7 mouse cellular contexts compared by ENCODE assay signal in the genomic region with DNA sequence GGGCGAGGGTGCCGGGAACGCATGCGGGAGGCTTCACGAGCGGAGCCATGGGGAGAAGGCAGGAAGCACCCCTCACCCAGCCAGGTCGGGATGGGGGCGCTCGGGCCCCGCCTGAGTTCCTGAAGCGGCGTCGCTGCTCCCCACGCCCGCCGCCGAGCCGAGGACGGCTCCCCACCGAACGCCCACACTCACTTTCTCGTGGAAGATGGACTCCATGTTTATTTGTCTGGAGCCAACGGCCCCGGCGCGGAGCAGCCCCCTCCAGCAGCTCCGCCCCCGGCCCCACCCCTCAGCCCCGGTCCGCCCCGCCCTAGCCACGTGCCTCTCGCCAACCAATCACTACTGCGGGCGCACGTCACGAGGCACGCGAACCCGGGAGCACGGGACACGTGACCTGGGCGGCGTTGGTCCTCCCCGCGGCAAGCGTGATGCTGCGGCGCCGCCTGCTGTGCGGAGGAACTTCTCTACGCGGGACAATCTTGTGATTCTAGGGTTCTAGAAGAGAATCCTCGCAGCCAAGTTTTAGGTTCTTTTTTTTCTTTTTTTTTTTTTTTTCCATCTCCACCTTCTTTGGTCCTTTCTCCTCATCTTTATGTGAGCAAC. TPM values are rescaled to one million over a fixed set of nuclear protein-coding genes. Genes with fewer than 3 reads are reported as not detected.
DNase-seq lines count a peak whose midpoint lies in the region; ATAC-seq lines count a peak whose summit lies in the region.

A gene (minus strand): TSS at position 305 of the 603 bp plus-strand sequence.

- peaks cover 3% of the 10 kb centered on the region; the same call in 1 of the 2 replicates for H3K36me3 ChIP-seq in limb, embryonic 10.5 days
- H3K36me3 ChIP-seq in midbrain, embryonic 13.5 days = no peaks in the 10 kb centered on the region

- ATAC-seq in granulocyte monocyte progenitor cell, adult 5-6 weeks (replicated peaks; ENCODE audit: poor library complexity, severe bottlenecking) = peak; percentile 83
- ATAC-seq in midbrain, embryonic 13.5 days = peak; percentile 97

- H3K27ac ChIP-seq in limb, embryonic 10.5 days = peak within 1 kb of the TSS; percentile 94
- no peak within 1 kb of the TSS for H3K27ac ChIP-seq in midbrain, embryonic 13.5 days

- no peaks in the 10 kb centered on the region for H3K27me3 ChIP-seq in limb, embryonic 10.5 days (ENCODE audit: low read depth, poor library complexity, severe bottlenecking)
- H3K27me3 ChIP-seq in midbrain, embryonic 13.5 days = no peaks in the 10 kb centered on the region

- peak; percentile 96 for DNase-seq in adrenal gland, adult 8-10 months
- DNase-seq in embryo, embryonic 9.5 days (ENCODE audit: extremely low spot score) = peak; percentile 98
- DNase-seq in kidney, adult 11 months = peak; percentile 96
- DNase-seq in limb, embryonic 10.5 days (ENCODE audit: low spot score) = peak; percentile 99
- DNase-seq in spleen, adult 12 weeks (ENCODE audit: low spot score) = peak; percentile 90

- under 1% methylated on average over 54 of the region's 54 CpGs for WGBS in limb, embryonic 10.5 days
- 0% methylated on average over 50 of the region's 54 CpGs for WGBS in midbrain, embryonic 13.5 days

- peaks cover 14% of the 10 kb centered on the region for H3K4me1 ChIP-seq in limb, embryonic 10.5 days
- peaks cover 17% of the 10 kb centered on the region for H3K4me1 ChIP-seq in midbrain, embryonic 13.5 days (replicated peaks)

- H3K9ac ChIP-seq in midbrain, embryonic 13.5 days (replicated peaks) = peak within 1 kb of the TSS; percentile 84

- no peaks in the 10 kb centered on the region for H3K9me3 ChIP-seq in limb, embryonic 10.5 days (replicated peaks)
- H3K9me3 ChIP-seq in midbrain, embryonic 13.5 days = no peaks in the 10 kb centered on the region

- peak within 1 kb of the TSS; percentile 93 for H3K4me3 ChIP-seq in limb, embryonic 10.5 days
- peak within 1 kb of the TSS; percentile 76 for H3K4me3 ChIP-seq in midbrain, embryonic 13.5 days (replicated peaks)

- peak within 1 kb of the TSS; percentile 62 for H3K4me2 ChIP-seq in midbrain, embryonic 13.5 days (replicated peaks)

RNA-seq across cellular contexts. Expression of the gene that starts here (rescaled TPM):
- 10 to 100 TPM; 17.7 to 24.6 (median 20.9) TPM for total RNA-seq in adrenal gland, adult 8-10 months (2022)
- 28.8 and 31.3 TPM in 2 replicates for total RNA-seq in granulocyte monocyte progenitor cell, adult 5-6 weeks (2014; fragmentation: Nextera tagmentation)
- total RNA-seq in granulocyte monocyte progenitor cell, adult 5-6 weeks (2017) = 56.4 and 74.5 TPM in 2 replicates
- polyA plus RNA-seq in limb, embryonic 10.5 days (2016; fragmentation: Nextera tagmentation; extraction: Ambion mirVana) = 8.3 and 8.8 TPM in 2 replicates
- 14.4 and 17.6 TPM in 2 replicates for polyA plus RNA-seq in midbrain, embryonic 13.5 days (2015; fragmentation: Nextera tagmentation; extraction: Ambion mirVana)
